In the genomic region with DNA sequence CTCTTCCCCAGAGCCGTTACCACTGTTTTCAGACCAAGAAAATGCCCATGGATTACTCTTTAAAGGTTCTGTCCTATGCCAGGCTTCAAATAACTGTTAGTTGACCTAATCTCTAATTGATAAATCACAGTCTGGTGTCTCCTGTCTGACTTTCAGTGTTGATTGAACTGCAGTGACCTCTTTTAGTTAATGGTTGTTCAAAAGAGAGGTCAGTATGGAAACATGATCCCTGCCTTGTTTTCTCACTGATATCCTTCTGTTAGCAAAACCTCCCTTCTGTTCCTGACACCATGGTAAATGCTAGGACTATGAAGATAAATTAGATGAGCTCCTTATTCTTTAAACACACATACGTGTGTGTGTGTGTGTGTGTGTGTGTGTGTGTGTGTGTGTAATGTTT, we compare ENCODE assay signal across 17 mouse cellular contexts.
A peak's percentile ranks its signal among the peaks of the same experiment; 100 is the strongest.
DNase-seq lines count a peak whose midpoint lies in the region; ATAC-seq lines count a peak whose summit lies in the region.
"Had no signal": no experiment of that assay in that cellular context is flagged by ENCODE, and none has a peak within 500 bp of the region (broad histone marks: within the 10 kb centered on the region; RNA-seq: fewer than 3 reads in every experiment).

No protein-coding gene starts in this region.

- DNase-seq in kidney, adult 9 months = peak; percentile 19
- DNase-seq in kidney, postnatal 14 days = no peak
- no peak for DNase-seq in liver, embryonic 11.5 days (ENCODE audit: low spot score)
- DNase-seq in embryo, embryonic 9.5 days (ENCODE audit: extremely low spot score) = peak; percentile 28
- no peak for DNase-seq in spleen, postnatal 14 days (ENCODE audit: low spot score in 2 of 2)
- no peak for DNase-seq in retina, postnatal 1 day
- DNase-seq: adrenal gland, postnatal 10 days; cerebellum, adult 11-12 months; cerebellum, adult 9-10 months; cerebellum, postnatal 25 days; gastrocnemius, postnatal 36 days; heart, adult 11 months; heart, postnatal 36 days had no signal

- H3K36me3 ChIP-seq in liver, embryonic 16.5 days (ENCODE audit: control insufficient read depth, insufficient read depth) = no peaks in the 10 kb centered on the region
- H3K36me3 ChIP-seq in liver, embryonic 11.5 days (ENCODE audit: control insufficient read depth, insufficient read depth, low read length) = no peaks in the 10 kb centered on the region
- H3K36me3 ChIP-seq: forebrain, embryonic 15.5 days; heart, embryonic 13.5 days had no signal

- H3K27me3 ChIP-seq in liver, embryonic 16.5 days (ENCODE audit: control insufficient read depth, insufficient read depth, low read depth, low read length) = no peaks in the 10 kb centered on the region
- no peaks in the 10 kb centered on the region for H3K27me3 ChIP-seq in liver, embryonic 11.5 days (replicated peaks; ENCODE audit: control insufficient read depth, insufficient read depth, low read length)
- H3K27me3 ChIP-seq: embryonic facial prominence, embryonic 12.5 days; forebrain, embryonic 15.5 days; heart, embryonic 13.5 days had no signal

- no peak overlapping the region for H3K4me2 ChIP-seq in liver, embryonic 16.5 days (ENCODE audit: low read depth, low read length)
- H3K4me2 ChIP-seq in liver, embryonic 11.5 days = no peak overlapping the region
- H3K4me2 ChIP-seq: embryonic facial prominence, embryonic 12.5 days; forebrain, embryonic 15.5 days; heart, embryonic 13.5 days had no signal

- ATAC-seq in liver, embryonic 16.5 days (ENCODE audit: low read depth) = peak; percentile 27; the same call in 1 of the 2 replicates
- ATAC-seq in liver, embryonic 11.5 days (replicated peaks; ENCODE audit: low FRiP score) = no peak
- ATAC-seq: forebrain, embryonic 15.5 days had no signal

- no peak overlapping the region for H3K27ac ChIP-seq in liver, embryonic 16.5 days (ENCODE audit: low read length)
- no peak overlapping the region for H3K27ac ChIP-seq in liver, embryonic 11.5 days (ENCODE audit: low read depth, low read length)
- H3K27ac ChIP-seq: embryonic facial prominence, embryonic 12.5 days; forebrain, embryonic 15.5 days; heart, embryonic 13.5 days had no signal

- H3K9ac ChIP-seq in liver, embryonic 16.5 days (ENCODE audit: low read depth, low read length) = no peak overlapping the region
- no peak overlapping the region for H3K9ac ChIP-seq in liver, embryonic 11.5 days (ENCODE audit: low read depth, low read length)
- H3K9ac ChIP-seq: embryonic facial prominence, embryonic 12.5 days; forebrain, embryonic 15.5 days; heart, embryonic 13.5 days had no signal

- no peaks in the 10 kb centered on the region for H3K4me1 ChIP-seq in liver, embryonic 16.5 days (ENCODE audit: control insufficient read depth, low read depth, low read length)
- no peaks in the 10 kb centered on the region for H3K4me1 ChIP-seq in liver, embryonic 11.5 days (replicated peaks; ENCODE audit: control insufficient read depth, insufficient read depth, low read length)
- H3K4me1 ChIP-seq: embryonic facial prominence, embryonic 12.5 days had no signal

- WGBS in liver, embryonic 16.5 days (ENCODE audit: insufficient replicate concordance) = 48% methylated on average over 2 of the region's 2 CpGs
- WGBS in liver, embryonic 11.5 days = 47% methylated on average over 2 of the region's 2 CpGs

- no peaks in the 10 kb centered on the region for H3K9me3 ChIP-seq in liver, embryonic 16.5 days (replicated peaks; ENCODE audit: control insufficient read depth, low read length)
- no peaks in the 10 kb centered on the region for H3K9me3 ChIP-seq in liver, embryonic 11.5 days (ENCODE audit: control insufficient read depth, low read length)
- H3K9me3 ChIP-seq: embryonic facial prominence, embryonic 12.5 days; forebrain, embryonic 15.5 days; heart, embryonic 13.5 days had no signal

- H3K4me3 ChIP-seq in liver, embryonic 16.5 days (ENCODE audit: low read depth, low read length) = no peak overlapping the region
- no peak overlapping the region for H3K4me3 ChIP-seq in liver, embryonic 11.5 days (ENCODE audit: low read depth, low read length)
- H3K4me3 ChIP-seq: embryonic facial prominence, embryonic 12.5 days; forebrain, embryonic 15.5 days; heart, embryonic 13.5 days had no signal

Comparison
In these comparisons a context has a peak if more than half of its experiments do, and no peak if none do; other contexts are left out.
1. DNase-seq: peak in kidney, adult 9 months (single experiment) and embryo, embryonic 9.5 days (single experiment); none in kidney, postnatal 14 days (single experiment), liver, embryonic 11.5 days (single experiment), spleen, postnatal 14 days (0 of 2) and retina, postnatal 1 day (single experiment).